Mouse (Mus musculus) forebrain, embryonic 11.5 days (tissue): ENCODE results near the gene Prl7c1. TPM values are rescaled to one million over a fixed set of nuclear protein-coding genes. Genes with fewer than 3 reads are reported as not detected.
"Not testable (repeated sequence)": the region's sequence is repeated elsewhere in the genome, so short reads cannot be mapped to it uniquely, and the experiment has no call there.

Source experiments
- ATAC-seq: fragments of 200-750 bp; cut with Nextera tagmentation; replicated peaks from 2 replicates; pipeline ENCODE4 v1.8.0; 2017; ENCODE audit warnings: moderate TSS enrichment; ENCODE audit not compliant: low FRiP score
- DNase-seq: peaks from one replicate; pipeline ENCODE4 v3.0.0-alpha.2; 2017; ENCODE audit warnings: low spot score
- H3K27ac ChIP-seq: fragments of 300-500 bp; sonication (generic); 2 replicates; pipeline ENCODE4 v1.5.1; 2014; ENCODE audit warnings: low read depth, low read length
- H3K27me3 ChIP-seq: fragments of 300-500 bp; sonication (generic); 2 replicates; pipeline ENCODE4 v1.6.1; 2014; ENCODE audit warnings: mild to moderate bottlenecking, low read length, mixed read lengths; ENCODE audit not compliant: control insufficient read depth, insufficient read depth
- H3K36me3 ChIP-seq: fragments of 300-500 bp; sonication (generic); 2 replicates; pipeline ENCODE4 v1.6.1; 2014; ENCODE audit warnings: mild to moderate bottlenecking, low read length, moderate library complexity, mixed read lengths; ENCODE audit not compliant: control insufficient read depth, insufficient read depth
- H3K4me1 ChIP-seq: fragments of 300-500 bp; sonication (generic); replicated peaks from 2 replicates; pipeline ENCODE4 v1.6.1; 2014; ENCODE audit warnings: low read length, mixed read lengths; ENCODE audit not compliant: control insufficient read depth, insufficient read depth
- H3K4me2 ChIP-seq: fragments of 300-500 bp; sonication (generic); 2 replicates; pipeline ENCODE4 v1.6.1; 2014; ENCODE audit warnings: low read depth, mild to moderate bottlenecking, low read length, moderate library complexity, mixed read lengths; ENCODE audit not compliant: severe bottlenecking
- H3K4me3 ChIP-seq: fragments of 300-500 bp; sonication (generic); 2 replicates; pipeline ENCODE4 v1.5.1; 2014; ENCODE audit warnings: low read depth, low read length
- H3K9ac ChIP-seq: fragments of 300-500 bp; sonication (generic); 2 replicates; pipeline ENCODE4 v1.6.1; 2014; ENCODE audit warnings: low read length
- H3K9me3 ChIP-seq: fragments of 300-500 bp; sonication (generic); 2 replicates; pipeline ENCODE4 v1.6.1; 2016; ENCODE audit warnings: low read length, mixed read lengths; ENCODE audit not compliant: control insufficient read depth
- WGBS: fragments of 180-500 bp; shearing (Covaris S2); extraction: QIAGEN DNeasy Blood & Tissue Kit; methylation state at CpG from one replicate; pipeline ENCODE4 v1.1.7; 2014; 5-methylcytosine and 5-hydroxymethylcytosine counted together
- polyA plus RNA-seq: library from polyadenylated mRNA; unstranded; fragments of >200 nt; fragmentation: Nextera tagmentation; extraction: Ambion mirVana; gene quantifications from 2 replicates; pipeline ENCODE4 v1.2.1, GENCODE M21; 2014

Gene Prl7c1
- polyA plus RNA-seq: not detected in 2 replicates

DNA sequence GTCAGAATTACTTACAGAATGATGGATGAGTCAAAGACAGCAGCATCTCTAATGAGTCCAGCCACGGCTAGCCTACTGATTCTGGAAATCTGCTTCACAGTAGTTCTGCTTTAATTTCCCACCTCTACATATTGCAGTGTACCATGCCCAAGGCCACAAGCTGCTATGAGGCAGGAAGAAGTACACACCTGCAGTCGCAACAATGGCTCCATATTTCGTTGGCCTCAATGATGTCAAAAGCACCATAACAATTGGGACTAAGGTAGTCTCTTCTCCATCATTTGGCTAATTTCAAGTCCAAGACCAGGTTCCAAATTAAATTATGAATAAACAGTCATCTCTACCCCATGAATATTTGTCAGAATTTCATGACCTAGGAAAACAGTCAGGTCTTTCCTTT lies at the start of gene Prl7c1:
TSS of gene Prl7c1 (minus strand) at position 101 of the 400 bp plus-strand sequence.
- not testable (repeated sequence) for H3K4me1 ChIP-seq, H3K9me3 ChIP-seq, H3K9ac ChIP-seq, ATAC-seq, H3K27ac ChIP-seq, H3K4me3 ChIP-seq, H3K36me3 ChIP-seq, H3K4me2 ChIP-seq, H3K27me3 ChIP-seq, DNase-seq
- 89% methylated on average over 2 of the region's 3 CpGs for WGBS

DNA sequence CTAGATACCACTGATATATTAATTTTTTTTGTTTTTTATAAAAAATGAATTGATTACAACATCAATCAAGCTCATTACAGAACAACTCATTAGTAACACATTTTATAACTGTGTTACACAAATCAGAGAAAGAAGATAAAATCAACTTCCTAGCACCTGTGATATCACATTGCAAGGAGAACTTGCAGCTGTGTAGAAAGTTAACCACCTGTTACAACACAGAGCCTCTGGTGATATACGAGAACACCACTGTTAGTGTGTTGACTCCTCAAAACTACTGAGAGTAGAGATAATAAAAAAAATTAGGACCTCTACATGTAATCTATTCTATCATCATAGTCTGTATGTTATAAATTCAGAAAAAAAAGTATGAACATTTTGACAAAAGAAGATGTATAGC lies 22.2 kb upstream of the Prl7c1 start:
- DNase-seq (no peak), ATAC-seq (no peak)
- Histone ChIP-seq H3K9ac (no peak overlapping the region), H3K4me1 (no peaks in the 10 kb centered on the region), H3K27me3 (no peaks in the 10 kb centered on the region), H3K27ac (no peak overlapping the region), H3K4me3 (no peak overlapping the region), H3K9me3 (no peaks in the 10 kb centered on the region), H3K36me3 (no peaks in the 10 kb centered on the region), H3K4me2 (no peak overlapping the region)
- 76% methylated on average over 1 of the region's 1 CpGs for WGBS

DNA sequence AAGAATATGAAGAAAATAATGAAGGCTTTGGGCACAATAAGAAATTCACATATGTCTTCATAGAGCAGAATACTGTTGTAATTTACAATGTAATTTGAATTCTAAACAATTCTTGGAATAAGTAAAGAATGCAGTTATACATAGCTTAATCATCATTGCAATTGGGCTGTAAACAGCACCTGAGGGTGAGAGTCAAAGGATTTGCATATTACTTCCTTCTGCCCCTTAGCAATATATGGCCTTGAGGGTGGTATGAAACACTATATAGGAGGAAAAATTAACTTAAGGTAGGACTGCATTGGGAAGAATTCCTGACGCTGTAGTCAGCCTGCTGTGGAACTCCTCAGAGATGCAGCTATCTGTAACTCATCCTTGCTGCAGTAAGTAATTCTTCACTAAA lies 20.8 kb upstream of the Prl7c1 start, which contains the start of gene Prl2a1:
TSS of gene Prl2a1 (plus strand) at position 301 of the 400 bp plus-strand sequence.
- Histone ChIP-seq H3K9ac (no peak within 1 kb of the TSS), H3K27me3 (no peaks in the 10 kb centered on the region), H3K4me1 (no peaks in the 10 kb centered on the region), H3K27ac (no peak within 1 kb of the TSS), H3K4me3 (no peak within 1 kb of the TSS), H3K36me3 (no peaks in the 10 kb centered on the region), H3K9me3 (no peaks in the 10 kb centered on the region), H3K4me2 (no peak within 1 kb of the TSS)
- ATAC-seq (no peak), DNase-seq (no peak)
- 76% methylated on average over 1 of the region's 1 CpGs for WGBS

DNA sequence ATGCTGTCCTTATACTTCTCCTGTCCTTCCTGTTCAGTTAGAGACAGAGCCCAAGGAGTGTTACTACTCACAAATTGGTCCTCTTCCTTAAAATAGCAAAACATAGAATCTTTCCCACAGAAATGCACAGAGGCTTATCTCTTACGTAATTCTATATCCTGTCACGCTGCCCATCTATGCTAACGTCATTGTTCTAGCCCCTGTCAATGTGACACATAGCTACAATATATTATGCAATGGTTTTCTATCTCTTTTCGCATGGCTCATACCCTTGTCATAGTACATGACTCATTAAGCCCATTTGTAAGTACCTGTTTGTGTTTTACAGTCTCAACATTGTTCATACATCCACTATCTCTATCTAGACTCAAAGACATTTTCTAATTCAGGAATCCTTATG lies 18.7 kb upstream of the Prl7c1 start:
- no peaks in the 10 kb centered on the region for H3K36me3 ChIP-seq
- H3K9me3 ChIP-seq: no peaks in the 10 kb centered on the region
- ATAC-seq: no peak
- H3K4me3 ChIP-seq: no peak overlapping the region
- no peak for DNase-seq
- H3K4me2 ChIP-seq: no peak overlapping the region
- H3K27ac ChIP-seq: no peak overlapping the region
- H3K9ac ChIP-seq: no peak overlapping the region
- H3K4me1 ChIP-seq: no peaks in the 10 kb centered on the region
- 93% methylated on average over 4 of the region's 4 CpGs for WGBS
- H3K27me3 ChIP-seq: no peaks in the 10 kb centered on the region

DNA sequence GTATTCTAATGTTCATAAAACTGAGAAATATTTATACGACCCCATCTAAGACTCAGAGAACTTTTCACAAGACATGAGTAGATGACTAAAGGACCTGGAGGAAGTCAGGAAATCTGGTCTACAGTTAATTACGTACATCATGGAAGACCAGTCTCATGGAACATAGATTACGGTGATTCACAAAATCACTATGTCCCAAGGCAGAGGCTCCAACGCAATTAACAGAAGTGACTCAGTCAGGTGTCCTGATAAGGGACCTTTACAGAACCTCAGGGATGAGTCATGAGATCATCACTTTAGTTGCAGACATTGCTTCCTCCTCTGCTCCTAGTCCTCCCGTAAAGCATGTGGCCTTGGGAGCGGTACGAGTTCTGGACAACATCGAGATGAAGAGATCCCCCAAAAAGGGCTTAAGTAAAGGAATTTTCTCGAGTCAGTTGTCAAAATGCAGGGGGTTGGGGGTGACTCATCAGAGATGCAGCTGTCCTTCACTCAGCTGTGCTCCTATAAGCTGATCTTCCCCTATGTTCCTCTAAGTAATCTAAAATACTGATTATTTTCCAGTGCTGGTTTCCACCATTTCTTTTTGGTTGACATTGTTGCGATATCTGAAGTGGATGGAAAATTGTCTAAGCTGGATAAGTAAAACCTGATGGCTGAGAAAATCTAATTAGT lies 46.0 kb downstream of the Prl7c1 start:
- Histone ChIP-seq H3K4me2 (no peak overlapping the region), H3K27ac (no peak overlapping the region), H3K9me3 (no peaks in the 10 kb centered on the region), H3K4me1 (no peaks in the 10 kb centered on the region), H3K36me3 (no peaks in the 10 kb centered on the region), H3K4me3 (no peak overlapping the region), H3K27me3 (no peaks in the 10 kb centered on the region), H3K9ac (no peak overlapping the region)
- DNase-seq (no peak), ATAC-seq (no peak)
- 91% methylated on average over 10 of the region's 10 CpGs for WGBS

DNA sequence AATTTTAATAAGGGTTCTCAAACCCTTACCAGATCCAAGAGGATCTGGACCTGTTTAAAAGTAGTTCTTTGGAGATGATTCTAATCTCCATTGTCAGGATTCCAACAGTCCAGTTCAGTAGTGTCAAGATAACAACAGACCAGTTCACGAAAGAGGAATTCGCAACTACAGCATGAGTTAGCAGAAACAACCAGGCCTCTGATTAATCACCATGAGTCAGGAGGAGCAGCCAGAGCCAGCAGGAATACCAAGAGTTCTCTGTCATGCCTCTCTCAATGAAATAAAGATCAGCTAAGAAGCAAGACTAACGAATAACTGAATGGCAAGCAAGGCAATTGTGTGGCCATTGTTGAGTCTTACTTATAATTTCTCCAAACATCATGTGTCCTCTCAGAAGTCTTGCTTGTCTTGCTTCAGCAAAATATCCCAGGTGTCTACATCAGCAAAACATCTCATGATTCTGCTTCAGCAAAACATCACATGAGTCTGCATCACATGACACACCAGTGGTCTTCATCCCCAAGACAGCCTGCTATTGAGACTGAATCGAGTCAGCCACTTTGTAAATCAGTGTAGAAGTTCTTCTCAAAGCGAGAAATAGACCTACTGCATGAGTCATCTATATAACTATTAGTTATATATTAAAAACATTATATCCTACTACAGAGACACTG lies 50.2 kb downstream of the Prl7c1 start:
- H3K9me3 ChIP-seq, H3K9ac ChIP-seq, H3K4me1 ChIP-seq, H3K27me3 ChIP-seq, H3K36me3 ChIP-seq, DNase-seq, H3K27ac ChIP-seq, ATAC-seq, H3K4me3 ChIP-seq, H3K4me2 ChIP-seq: not testable (repeated sequence)
- WGBS: 90% methylated on average over 5 of the region's 5 CpGs

DNA sequence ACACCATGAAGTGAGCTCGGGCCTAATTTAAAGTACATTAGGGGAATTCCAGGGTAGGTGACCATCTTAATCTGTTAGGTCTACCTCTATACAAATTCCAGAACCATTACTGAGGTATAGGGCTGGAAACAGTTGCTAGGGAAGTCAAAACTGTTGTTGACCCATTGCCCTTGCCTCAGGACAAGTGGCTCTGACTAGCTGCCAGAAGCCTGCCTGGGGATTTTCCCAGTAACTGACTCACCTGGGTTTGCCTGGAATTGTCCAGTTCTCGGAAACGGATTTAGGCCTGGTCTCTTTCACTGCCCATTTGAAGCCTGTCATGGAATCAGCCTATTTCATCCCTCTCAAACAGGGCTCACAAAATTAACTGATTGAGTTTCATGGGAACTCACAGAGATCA lies 55.5 kb downstream of the Prl7c1 start:
- DNase-seq, H3K9ac ChIP-seq, H3K36me3 ChIP-seq, H3K4me3 ChIP-seq, H3K4me1 ChIP-seq, H3K27me3 ChIP-seq, H3K4me2 ChIP-seq, H3K27ac ChIP-seq, ATAC-seq, H3K9me3 ChIP-seq: not testable (repeated sequence)
- 86% methylated on average over 3 of the region's 3 CpGs for WGBS
